Mouse (Mus musculus): Measurements from ENCODE around the gene Rita1.

- TF ChIP-seq CTCF (IDR thresholded peaks at IDR 0.05; ENCODE audit: low read depth, low read length) = no peak
- no peak for TF ChIP-seq POLR2A (IDR thresholded peaks at IDR 0.05; ENCODE audit: insufficient read depth, low read length)
- TF ChIP-seq EP300 (IDR thresholded peaks at IDR 0.05; ENCODE audit: insufficient read depth, low read depth, low read length) = no peak
Observed at GRCm38 (mm10) chr5:120550137-120550536, 62.3 kb downstream of the Rita1 start.
